Mouse (Mus musculus) forebrain, embryonic 16.5 days (tissue): Measurements from ENCODE around the gene Ccdc85c. TPM values are rescaled to one million over a fixed set of nuclear protein-coding genes. Genes with fewer than 3 reads are reported as not detected.

Experiments
- ATAC-seq: fragments of 200-750 bp; cut with Nextera tagmentation; 2 replicates; pipeline ENCODE4 v1.8.0; 2017; ENCODE audit warnings: mild to moderate bottlenecking, moderate library complexity
- H3K27ac ChIP-seq: fragments of 300-500 bp; sonication (generic); 2 replicates; pipeline ENCODE4 v1.5.1; 2014; ENCODE audit warnings: low read length, control low read depth
- H3K27me3 ChIP-seq: fragments of 300-500 bp; sonication (generic); replicated peaks from 2 replicates; pipeline ENCODE4 v1.6.1; 2014; ENCODE audit warnings: low read length; ENCODE audit not compliant: control insufficient read depth, insufficient read depth
- H3K36me3 ChIP-seq: fragments of 300-500 bp; sonication (generic); 2 replicates; pipeline ENCODE4 v1.6.1; 2014; ENCODE audit not compliant: control insufficient read depth, insufficient read depth
- H3K4me1 ChIP-seq: fragments of 300-500 bp; sonication (generic); replicated peaks from 2 replicates; pipeline ENCODE4 v1.6.1; 2014; ENCODE audit warnings: low read length; ENCODE audit not compliant: control insufficient read depth, insufficient read depth
- H3K4me2 ChIP-seq: fragments of 300-500 bp; sonication (generic); 2 replicates; pipeline ENCODE4 v1.6.1; 2014; ENCODE audit warnings: mild to moderate bottlenecking, low read length, control low read depth
- H3K4me3 ChIP-seq: fragments of 300-500 bp; sonication (generic); replicated peaks from 2 replicates; pipeline ENCODE4 v1.5.1; 2014; ENCODE audit warnings: mild to moderate bottlenecking, low read length, control low read depth
- H3K9ac ChIP-seq: fragments of 300-500 bp; sonication (generic); replicated peaks from 2 replicates; pipeline ENCODE4 v1.6.1; 2014; ENCODE audit warnings: low read depth, low read length, control low read depth
- H3K9me3 ChIP-seq: fragments of 300-500 bp; sonication (generic); 2 replicates; pipeline ENCODE4 v1.6.1; 2016; ENCODE audit warnings: low read length; ENCODE audit not compliant: control insufficient read depth
- WGBS: fragments of 180-500 bp; shearing (Covaris S2); extraction: QIAGEN DNeasy Blood & Tissue Kit; methylation state at CpG from one replicate; pipeline ENCODE4 v1.1.7; 2014; 5-methylcytosine and 5-hydroxymethylcytosine counted together
- polyA plus RNA-seq: library from polyadenylated mRNA; unstranded; fragments of >200 nt; fragmentation: Nextera tagmentation; extraction: Ambion mirVana; gene quantifications from 2 replicates; pipeline ENCODE4 v1.2.1, GENCODE M21; 2015

The Ccdc85c gene
- polyA plus RNA-seq, 1 experiment from 2014 or later, result 12.0 TPM

GRCm38 (mm10) chr12:108285225-108286011, 10.2 kb upstream of the Ccdc85c start:
- H3K9ac ChIP-seq, result no peak overlapping the region
- H3K4me1 ChIP-seq, result peaks cover 12% of the 10 kb centered on the region
- no peak overlapping the region for H3K27ac ChIP-seq
- no peaks in the 10 kb centered on the region for H3K36me3 ChIP-seq
- no peak for ATAC-seq
- H3K4me2 ChIP-seq, result no peak overlapping the region
- H3K4me3 ChIP-seq, result no peak overlapping the region
- no peaks in the 10 kb centered on the region for H3K9me3 ChIP-seq
- 23% methylated on average over 11 of the region's 11 CpGs for WGBS
- H3K27me3 ChIP-seq, result no peaks in the 10 kb centered on the region

DNA sequence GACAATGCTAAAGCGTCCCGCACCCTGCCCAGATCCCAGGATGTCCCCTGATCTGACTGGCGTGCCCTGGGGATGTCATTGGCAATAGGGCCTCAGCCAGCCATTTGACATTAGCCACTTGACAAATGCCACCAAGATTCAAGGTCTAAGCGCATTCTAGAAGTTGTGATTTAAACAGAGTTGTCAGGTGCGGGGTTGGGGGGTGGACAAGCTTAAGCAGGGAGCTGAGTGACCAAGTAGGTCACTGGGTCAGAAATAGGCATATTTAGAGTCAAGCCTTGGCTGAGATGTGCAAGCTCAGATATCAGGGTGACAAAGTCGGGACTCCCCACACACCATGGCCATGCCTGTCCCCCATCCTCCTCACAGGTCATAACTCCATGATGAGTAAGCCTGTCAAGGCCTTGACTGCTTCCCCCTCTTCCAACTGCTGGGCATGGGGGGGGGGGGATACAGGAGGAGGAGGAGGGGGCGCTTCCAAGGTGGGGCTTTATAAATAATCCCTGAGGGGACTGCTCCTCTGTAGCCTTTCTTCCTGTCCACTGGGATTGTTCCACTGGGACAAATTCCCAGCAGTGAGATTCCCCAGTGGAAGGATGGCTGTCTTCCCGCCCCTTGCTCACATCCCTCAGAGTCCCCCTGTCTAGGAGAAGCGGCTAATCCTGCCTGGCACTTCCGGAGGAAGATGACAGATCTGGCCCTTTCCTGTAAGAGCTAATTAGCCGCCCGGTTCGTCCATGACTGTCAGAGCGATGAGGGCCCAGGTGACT, 9.4 kb upstream of the Ccdc85c start:
- H3K36me3 ChIP-seq, result no peaks in the 10 kb centered on the region
- no peak for ATAC-seq
- no peaks in the 10 kb centered on the region for H3K27me3 ChIP-seq
- H3K9me3 ChIP-seq, result no peaks in the 10 kb centered on the region
- H3K9ac ChIP-seq, result no peak overlapping the region
- H3K4me3 ChIP-seq, result no peak overlapping the region
- 34% methylated on average over 14 of the region's 14 CpGs for WGBS
- H3K27ac ChIP-seq, result no peak overlapping the region
- H3K4me1 ChIP-seq, result peaks cover 12% of the 10 kb centered on the region
- no peak overlapping the region for H3K4me2 ChIP-seq

DNA sequence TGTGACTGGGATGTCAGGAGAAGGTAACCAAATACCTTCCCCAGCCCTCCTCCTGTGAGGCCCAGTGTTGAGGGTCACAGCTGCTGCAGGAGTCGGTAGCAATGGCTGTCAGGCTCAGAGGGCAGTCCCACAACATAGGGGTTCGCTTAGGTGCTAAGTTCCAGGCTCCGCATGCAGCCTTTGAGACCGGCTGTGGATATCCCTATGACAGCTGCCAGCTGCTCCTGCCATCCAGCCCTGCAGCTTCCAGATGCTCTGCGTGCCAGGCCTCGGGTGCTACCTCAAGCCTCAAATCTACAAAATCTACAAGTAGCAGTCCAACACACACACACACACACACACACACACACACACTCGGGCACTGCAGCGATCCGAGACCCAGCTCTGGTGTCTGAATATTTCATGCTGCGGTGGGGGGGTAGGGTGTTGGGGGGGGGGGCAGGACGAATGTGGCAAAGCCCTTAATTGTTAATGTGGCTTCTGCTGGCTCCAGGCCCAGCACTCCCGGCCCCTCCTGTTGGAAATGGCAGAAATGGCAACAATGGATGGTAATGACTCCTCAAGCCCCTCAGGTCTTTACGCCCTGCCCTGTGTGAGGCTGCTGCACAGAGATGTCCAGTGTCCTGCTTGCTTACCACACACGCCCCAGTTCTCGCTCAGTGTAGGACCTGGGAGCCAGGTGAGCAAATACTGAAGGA, 3.1 kb upstream of the Ccdc85c start:
- WGBS, result 19% methylated on average over 15 of the region's 15 CpGs
- Histone ChIP-seq H3K4me1 (peaks cover 34% of the 10 kb centered on the region), H3K27me3 (no peaks in the 10 kb centered on the region), H3K4me2 (no peak overlapping the region), H3K9ac (0 out of 2 replicates have a peak overlapping the region, but pooled peaks have one; percentile 33), H3K4me3 (no peak overlapping the region), H3K36me3 (no peaks in the 10 kb centered on the region), H3K27ac (no peak overlapping the region; the same call in 1 of the 2 replicates), H3K9me3 (no peaks in the 10 kb centered on the region)
- ATAC-seq, result no peak

- H3K4me1 ChIP-seq, result peaks cover 43% of the 10 kb centered on the region
- H3K9me3 ChIP-seq, result no peaks in the 10 kb centered on the region
- no peak overlapping the region for H3K27ac ChIP-seq
- ATAC-seq, result no peak
- H3K9ac ChIP-seq, result peak overlapping the region; percentile 1; the same call in 1 of the 2 replicates
- no peaks in the 10 kb centered on the region for H3K27me3 ChIP-seq
- H3K4me3 ChIP-seq, result peak overlapping the region; percentile 73
- 1% methylated on average over 12 of the region's 12 CpGs for WGBS
- no peaks in the 10 kb centered on the region for H3K36me3 ChIP-seq
- H3K4me2 ChIP-seq, result peak overlapping the region; percentile 68
These were observed 2.2 kb upstream of the Ccdc85c start for GRCm38 (mm10) chr12:108277341-108277841.

DNA sequence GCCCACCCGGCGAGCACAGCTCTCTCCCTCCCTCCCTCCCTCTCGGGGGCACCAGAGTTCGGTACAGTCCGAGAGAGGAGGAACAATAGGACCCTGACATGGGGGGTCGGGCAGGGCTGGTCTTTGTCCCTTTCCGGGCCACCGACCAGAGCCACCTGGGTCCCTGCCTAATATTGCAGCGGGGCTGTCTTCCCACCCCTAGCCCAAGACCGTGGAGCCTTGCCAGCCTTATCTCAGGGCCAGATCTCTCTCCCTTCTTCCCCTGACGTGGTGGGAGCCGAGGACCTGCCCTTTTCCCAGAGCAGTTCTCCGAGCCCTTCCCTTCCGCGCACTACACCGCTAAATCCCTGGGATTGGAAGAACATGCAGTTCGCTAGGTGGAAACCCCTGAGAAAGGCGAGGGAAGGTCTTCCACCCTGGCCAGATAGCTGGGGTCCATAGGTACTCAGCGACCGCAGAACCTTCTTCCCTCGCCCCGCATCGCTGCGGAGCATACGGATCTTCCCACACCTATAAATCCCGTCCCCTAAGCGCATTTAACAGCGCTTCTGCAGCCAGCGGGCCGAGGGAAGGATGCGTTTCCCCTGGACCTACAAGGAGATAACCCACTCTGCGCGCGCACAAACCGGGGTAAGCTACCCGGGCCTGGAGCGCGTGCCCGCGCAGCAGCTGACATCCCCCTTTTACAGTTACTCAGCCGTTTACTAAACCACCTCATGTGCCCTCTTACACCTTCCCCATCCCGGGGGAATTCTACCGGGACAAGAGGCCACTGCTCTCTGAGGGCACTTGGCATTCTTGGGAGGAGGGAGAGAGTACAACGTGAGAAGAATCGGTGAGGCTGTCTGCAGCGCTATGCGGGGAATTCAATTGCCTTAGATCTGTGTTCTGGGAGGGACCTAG, 946 bp upstream of the Ccdc85c start:
- Histone ChIP-seq H3K27ac (peak overlapping the region; percentile 85), H3K4me2 (peak overlapping the region; percentile 68), H3K9me3 (no peaks in the 10 kb centered on the region), H3K4me1 (peaks cover 56% of the 10 kb centered on the region), H3K4me3 (peak overlapping the region; percentile 73), H3K27me3 (no peaks in the 10 kb centered on the region), H3K9ac (peak overlapping the region; percentile 76), H3K36me3 (no peaks in the 10 kb centered on the region)
- under 1% methylated on average over 45 of the region's 47 CpGs for WGBS
- no peak for ATAC-seq

DNA sequence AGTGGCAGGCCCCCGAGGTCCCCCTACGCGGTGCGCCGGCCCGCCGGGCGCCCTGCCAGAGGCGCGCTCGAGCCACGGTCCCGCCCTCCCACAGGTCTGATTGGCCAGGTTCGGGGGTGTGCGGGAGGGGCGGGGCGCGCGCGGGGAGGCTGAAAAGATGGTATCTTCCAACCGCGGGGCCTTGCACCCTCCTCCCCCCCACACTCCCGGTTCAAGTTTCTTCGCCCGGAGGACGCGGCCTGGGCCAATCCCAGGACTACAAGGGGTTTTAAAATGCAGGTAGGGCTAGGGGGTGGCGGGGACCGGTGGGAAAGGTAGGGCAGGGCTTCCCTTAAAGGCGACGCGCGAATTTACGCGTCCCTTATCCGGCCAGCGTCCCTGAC, 274 bp upstream of the Ccdc85c start:
- H3K36me3 ChIP-seq, result no peaks in the 10 kb centered on the region
- H3K27me3 ChIP-seq, result no peaks in the 10 kb centered on the region
- ATAC-seq, result peak; percentile 87
- H3K9me3 ChIP-seq, result no peaks in the 10 kb centered on the region
- WGBS, result under 1% methylated on average over 32 of the region's 37 CpGs
- H3K4me1 ChIP-seq, result peaks cover 62% of the 10 kb centered on the region
- H3K4me3 ChIP-seq, result peak overlapping the region; percentile 73
- H3K4me2 ChIP-seq, result peak overlapping the region; percentile 68
- peak overlapping the region; percentile 76 for H3K9ac ChIP-seq
- peak overlapping the region; percentile 85 for H3K27ac ChIP-seq

DNA sequence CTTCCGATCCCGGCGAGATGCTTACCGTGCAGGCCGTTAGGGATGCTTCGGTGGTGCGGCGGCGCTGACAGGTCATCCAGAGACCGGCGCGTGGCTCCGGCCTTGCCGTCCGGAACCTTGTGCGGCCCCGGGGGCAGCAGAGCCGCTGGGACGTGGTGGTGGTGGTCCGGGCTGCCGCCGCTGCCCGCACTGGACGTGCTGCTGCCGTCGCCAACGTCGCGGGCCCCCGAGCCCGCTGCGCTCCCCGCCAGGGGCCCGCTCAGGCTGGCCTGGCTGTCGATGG, 971 bp downstream of the Ccdc85c start:
- Histone ChIP-seq H3K4me1 (peaks cover 70% of the 10 kb centered on the region), H3K9me3 (no peaks in the 10 kb centered on the region), H3K9ac (peak overlapping the region; percentile 77), H3K27ac (0 out of 2 replicates have a peak overlapping the region, but pooled peaks have one; percentile 14), H3K4me2 (peak overlapping the region; percentile 93), H3K27me3 (no peaks in the 10 kb centered on the region), H3K36me3 (no peaks in the 10 kb centered on the region), H3K4me3 (peak overlapping the region; percentile 73)
- WGBS, result under 1% methylated on average over 28 of the region's 35 CpGs
- no peak for ATAC-seq

DNA sequence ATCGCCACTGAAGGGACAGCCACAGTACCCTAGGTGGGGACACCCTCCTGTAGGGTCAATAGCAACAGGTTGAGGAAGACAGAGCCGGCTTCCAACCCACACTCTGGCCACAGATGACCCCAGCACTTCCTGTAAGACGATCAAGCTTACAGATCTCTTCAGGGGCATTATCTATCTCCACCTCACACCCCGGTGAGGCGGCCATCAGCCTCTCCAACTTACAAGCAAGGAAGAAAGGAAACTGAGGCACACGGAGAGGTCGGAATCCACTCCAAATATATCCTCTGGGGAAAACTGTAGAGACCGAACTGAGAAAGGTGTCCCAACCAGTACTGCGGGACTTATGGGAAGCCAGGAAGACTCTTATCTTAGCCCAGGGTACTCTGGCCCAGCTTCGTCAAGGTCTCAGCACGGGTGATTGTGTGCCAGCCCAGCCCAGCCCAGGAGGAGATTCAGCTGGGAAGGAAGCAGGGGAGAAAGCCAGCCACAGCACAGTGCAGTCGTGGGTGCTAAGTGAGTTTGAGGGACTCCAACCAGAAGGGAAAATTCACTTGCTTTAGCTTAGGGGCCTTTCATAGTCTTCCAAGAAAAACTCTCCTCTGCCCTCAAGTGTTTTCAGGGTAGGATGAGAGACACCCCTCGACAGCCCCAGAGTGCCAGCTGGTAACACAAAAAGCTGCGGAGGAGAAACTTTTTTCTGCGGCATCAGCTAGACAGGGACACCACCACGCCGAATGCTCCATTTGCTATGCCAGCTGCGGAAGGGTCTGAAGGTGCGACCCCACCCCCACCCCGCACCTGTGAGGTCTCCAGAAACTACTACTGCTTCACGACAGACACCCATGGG, 1.5 kb downstream of the Ccdc85c start:
- Histone ChIP-seq H3K9me3 (no peaks in the 10 kb centered on the region), H3K4me3 (peak overlapping the region; percentile 73), H3K36me3 (no peaks in the 10 kb centered on the region), H3K27ac (0 out of 2 replicates have a peak overlapping the region, but pooled peaks have one; percentile 14), H3K9ac (peak overlapping the region; percentile 77), H3K4me2 (peak overlapping the region; percentile 93), H3K27me3 (no peaks in the 10 kb centered on the region), H3K4me1 (peaks cover 68% of the 10 kb centered on the region)
- ATAC-seq, result no peak
- 5% methylated on average over 21 of the region's 21 CpGs for WGBS
